Mouse (Mus musculus) stomach, postnatal 0 days (tissue): ENCODE data around the gene Tgfbr3.

Experiments
- CTCF ChIP-seq: IDR thresholded peaks from 2 replicates; pipeline ENCODE4 v1.5.1; 2016; ENCODE audit warnings: antibody characterized with exemption, low read depth, mild to moderate bottlenecking, moderate library complexity
- EP300 ChIP-seq: optimal IDR thresholded peaks from 2 replicates; pipeline ENCODE3; 2016; ENCODE audit warnings: antibody characterized with exemption

DNA sequence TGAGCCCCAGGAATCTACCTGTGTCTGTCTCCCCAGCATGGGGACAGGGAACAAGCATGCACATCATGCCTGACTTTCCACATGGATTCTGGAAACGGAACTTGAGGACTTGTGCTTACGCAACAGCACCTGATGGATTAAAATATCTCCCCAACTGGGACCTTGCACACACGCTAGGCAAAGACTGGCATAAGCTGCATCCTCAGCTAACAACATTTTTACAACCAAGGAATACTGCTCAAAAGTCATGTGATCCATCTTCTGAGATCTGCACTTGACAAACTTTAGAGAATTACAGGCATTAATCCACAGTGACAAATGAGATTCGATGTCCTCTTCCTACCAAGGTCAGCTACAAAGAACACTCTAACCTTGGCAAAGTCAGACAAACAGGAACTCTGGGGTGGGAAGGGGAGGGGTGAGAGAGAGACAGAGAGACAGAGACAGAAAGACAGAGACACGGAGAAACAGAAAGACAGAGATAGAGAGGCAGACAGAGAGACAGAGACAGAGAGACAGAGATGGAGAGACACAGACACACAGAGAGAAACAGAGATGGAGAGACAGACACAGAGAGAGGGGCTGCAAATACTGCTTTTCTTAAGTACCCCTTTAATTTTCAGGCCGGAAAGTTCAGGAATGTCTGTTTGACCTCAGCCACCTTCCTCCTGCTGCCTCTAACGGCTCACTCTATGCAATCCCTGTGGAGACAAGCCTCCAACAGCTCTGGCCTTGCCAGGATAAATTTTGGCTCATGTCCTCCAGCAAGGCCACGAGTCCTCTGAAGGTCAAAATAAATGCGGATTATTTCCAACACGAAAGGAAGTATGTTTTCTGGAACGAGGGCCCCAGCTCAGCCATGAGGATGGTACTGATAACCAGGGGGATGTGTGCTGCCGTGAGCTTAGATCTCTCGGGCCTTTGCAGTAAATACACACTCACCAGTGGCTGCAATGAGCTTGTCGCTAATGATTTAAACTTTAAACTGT lies 55.8 kb downstream of the Tgfbr3 start:
- no peak for TF ChIP-seq CTCF
- no peak for TF ChIP-seq EP300
